Mouse (Mus musculus): ENCODE measurements at regions not wholly inside any gene's neighbourhood (a gene's known extent, or its start where the extent isn't known, plus 50 kb on each side); places are given as distances from the start of the nearest gene placed in this dataset.

DNA sequence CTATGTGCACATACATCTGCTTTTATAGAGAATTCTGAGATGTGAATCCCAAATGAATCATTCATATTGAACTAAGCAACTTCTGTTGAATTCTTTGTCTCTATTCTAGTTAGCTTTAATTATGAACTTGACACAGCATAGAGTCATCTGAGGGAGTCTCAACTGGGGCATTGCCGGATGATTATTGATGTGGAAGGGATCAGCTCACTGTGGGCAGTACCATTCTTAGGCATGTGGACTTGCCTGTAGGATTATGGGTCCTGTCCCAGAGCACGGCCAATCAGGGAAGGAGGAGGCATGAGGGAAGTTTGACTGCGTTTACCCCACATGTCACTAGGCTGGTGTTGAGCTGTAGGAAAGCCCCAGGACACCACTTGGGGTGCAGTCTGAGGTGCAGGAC, 493.9 kb upstream of the A830018L16Rik start:
- TF ChIP-seq POLR2AphosphoS2 (IDR thresholded peaks at IDR 0.05; ENCODE audit: low read depth, low read length) = no peak
- TF ChIP-seq POLR2A (IDR thresholded peaks at IDR 0.05; ENCODE audit: low read depth, low read length) = no peak
- TF ChIP-seq JUND (conservative IDR thresholded peaks at IDR 0.05; ENCODE audit: low read depth, low read length) = no peak
- TF ChIP-seq CTCF (conservative IDR thresholded peaks at IDR 0.05 in 1 of 2, IDR thresholded peaks at IDR 0.05 in 1 of 2; ENCODE audit: low read depth in 2 of 2, low read length in 2 of 2) = no peak
- no peak for TF ChIP-seq MAFK (IDR thresholded peaks at IDR 0.05; ENCODE audit: insufficient replicate concordance, low read length)

All from CH12.LX (cell line).